Mouse (Mus musculus): ENCODE measurements around the gene Nipsnap2.
A peak's percentile ranks its signal among the peaks of the same experiment; 100 is the strongest.
"Not testable (repeated sequence)": the region's sequence is repeated elsewhere in the genome, so short reads cannot be mapped to it uniquely, and the experiment has no call there.

Gene Nipsnap2

DNA sequence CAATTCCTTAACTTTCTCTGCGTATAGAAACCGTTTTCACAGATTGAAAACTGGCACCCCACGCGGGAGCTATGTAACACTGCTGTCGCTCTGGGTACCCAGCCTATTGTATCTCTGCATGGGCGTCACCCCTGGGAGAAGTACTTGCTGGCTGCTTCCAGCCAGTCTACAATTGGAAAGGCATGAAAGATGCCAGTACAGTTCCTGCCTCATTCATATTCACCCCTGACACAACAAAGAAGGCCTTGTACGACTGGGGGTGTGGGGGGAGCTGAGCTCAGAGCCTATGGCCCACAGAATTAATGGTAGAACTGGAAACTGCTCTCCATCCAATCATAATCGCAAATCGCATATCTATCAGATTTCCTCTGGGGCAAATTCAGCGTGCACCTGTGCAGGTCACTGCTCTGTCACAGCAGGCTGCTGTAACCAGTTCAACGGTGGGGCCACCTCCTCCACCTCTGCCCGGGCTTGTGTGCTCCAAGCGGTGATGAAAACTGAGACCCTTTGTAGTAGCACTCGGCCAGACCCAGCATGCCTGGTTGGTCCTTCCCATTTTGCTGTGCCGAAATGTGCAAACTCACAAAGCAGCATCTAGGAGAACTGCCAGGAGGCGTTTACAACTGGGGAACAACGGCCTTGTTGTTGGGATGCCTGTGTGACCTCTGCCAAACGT is 37.1 kb downstream of the Nipsnap2 start:
- peak; percentile 54 for DNase-seq (ENCODE audit: low spot score)

DNA sequence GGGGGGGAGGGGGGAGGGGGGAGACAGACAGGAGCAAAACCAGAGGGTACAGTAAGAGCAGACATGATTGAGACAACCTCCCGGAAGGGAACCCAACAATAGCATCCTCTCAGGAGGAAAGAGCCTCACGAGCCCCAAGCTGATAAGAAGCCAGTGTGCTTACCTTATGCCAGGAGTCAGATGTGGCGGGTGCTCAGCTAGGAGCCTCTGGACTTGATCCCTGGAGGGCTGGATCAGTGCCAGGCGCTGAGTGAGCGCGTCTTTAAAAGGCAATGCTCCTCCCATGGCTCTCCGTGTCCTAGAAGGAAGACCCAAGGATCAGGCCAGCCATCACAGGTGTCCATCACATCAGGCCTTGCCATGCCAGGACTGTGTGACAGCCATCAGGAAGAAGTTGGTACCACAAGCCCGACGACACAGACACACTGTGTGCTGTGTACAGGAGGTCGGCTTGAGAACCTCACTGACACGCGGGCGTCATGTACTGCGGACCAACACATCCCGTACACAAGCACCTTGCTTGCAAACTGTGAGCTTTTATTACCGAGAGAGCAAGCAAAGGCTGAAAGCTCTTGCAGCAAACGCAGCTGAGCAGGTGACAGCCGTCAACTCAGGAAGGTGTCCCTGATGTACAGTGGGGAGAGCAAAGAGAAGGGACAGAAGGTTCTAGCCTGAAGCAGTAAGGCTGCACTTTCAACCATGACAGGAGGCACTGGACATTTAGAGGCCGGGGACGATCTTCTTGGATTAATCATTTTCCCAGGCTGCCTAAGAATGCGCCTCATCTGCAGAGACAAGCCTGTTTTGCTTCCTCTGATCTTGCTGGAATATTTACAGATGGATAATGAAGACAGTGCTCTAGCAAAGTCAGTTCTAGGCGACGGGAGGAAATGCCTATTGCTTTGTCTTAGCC is 45.8 kb downstream of the Nipsnap2 start:
- no peak for DNase-seq (ENCODE audit: low spot score)

DNA sequence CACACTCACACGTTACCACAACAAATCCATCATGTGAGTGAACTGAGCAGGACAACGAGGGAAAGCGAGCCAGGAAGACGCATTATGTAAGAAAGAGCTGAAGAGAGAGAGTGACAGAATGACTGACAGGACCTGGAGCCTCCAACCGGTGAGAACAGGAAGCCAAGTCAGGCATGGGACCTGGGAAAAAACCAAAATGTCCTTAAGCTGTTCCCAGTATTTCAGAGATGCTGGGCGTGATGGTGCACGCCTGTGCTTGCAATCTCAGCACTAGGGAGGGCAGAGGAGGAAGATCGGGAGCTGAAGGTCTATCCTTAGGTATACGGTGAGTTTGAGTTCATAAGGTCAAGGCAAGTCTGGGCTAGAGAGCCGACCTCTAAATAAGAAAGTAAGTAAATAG is 47.6 kb downstream of the Nipsnap2 start:
- DNase-seq (ENCODE audit: low spot score), result no peak

GRCm38 (mm10) chr5:129773330-129773729 is 48.5 kb downstream of the Nipsnap2 start:
- DNase-seq (ENCODE audit: low spot score), result not testable (repeated sequence)

DNA sequence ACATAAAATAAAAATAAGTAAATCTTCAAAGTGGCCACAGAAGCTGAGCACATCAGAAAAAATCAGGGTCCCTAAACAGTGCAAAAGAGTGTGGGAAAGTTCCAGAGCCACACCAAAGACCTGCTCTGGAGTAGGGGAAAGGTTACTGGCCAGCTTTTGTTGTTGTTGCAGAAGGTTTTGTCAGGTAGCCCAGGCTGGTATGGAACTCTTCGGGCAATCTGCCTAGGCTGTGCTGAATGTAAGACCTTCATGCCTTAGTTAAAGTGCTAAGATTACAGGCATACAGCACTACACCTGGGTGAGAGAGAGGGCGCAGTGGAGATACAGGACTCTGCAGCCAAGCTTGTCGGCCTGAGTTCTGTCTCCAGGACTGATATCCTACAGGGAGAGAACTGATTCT is 49.8 kb downstream of the Nipsnap2 start:
- no peak for DNase-seq (ENCODE audit: low spot score)

- DNase-seq (ENCODE audit: low spot score), result no peak
Observed at GRCm38 (mm10) chr5:129778348-129778995, 53.6 kb downstream of the Nipsnap2 start.

DNA sequence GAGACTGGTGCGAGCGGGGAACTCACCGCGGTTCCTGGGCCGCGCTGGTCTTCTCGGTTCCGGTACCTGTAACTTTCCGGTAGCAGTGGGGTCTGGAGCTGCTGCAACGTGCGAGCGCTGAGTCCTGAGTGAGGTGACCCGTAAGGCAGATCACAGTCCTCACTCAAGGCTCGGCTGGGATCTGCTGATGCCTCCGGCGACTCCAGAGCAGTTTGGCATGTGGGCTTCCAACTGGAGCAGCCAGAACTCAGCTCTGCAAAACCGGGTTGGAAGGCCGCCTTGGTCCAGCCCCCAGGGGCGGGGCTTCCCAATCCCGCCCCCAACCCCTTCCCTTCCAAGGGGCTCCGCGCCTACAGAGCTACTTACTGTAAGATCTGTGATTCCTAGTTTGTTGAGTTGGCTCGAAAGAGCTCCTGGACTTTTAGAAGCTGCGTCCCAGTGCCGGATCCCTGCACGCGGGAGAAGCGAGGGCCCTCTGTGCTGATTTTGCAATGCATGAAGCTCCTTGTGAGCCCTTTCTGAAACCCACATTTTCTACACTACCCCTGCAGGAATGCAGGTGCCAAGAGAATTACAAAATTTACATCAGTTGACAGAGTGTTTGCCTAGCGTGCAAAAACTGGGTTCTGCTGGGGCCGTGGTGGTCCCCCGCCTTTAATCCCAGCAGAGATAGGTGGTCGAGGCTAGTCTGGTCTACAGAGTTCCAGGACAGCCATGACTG is 54.3 kb downstream of the Nipsnap2 start:
- peak; percentile 26 for DNase-seq (ENCODE audit: low spot score)

DNA sequence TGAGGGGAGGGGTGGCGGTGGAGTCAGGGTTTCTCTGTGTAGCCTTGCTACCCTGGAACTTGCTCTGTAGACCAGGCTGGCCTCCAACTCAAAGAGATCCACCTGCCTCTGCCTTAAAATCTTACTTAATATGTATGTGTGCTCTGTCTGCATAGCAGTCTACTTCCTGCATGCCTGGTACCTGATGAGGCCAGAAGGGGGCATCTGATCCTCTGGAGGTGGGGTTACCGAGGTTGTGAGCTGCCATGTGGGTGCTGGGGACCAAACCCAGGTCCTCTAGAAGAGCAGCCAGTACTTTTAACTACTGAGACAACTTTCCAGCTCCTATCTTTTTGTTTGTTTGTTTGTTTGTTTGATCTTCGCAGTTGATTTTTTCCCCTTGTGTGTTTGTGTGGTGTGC is 55.3 kb downstream of the Nipsnap2 start:
- no peak for DNase-seq (ENCODE audit: low spot score)

GRCm38 (mm10) chr5:129782211-129782610 is 57.3 kb downstream of the Nipsnap2 start:
- DNase-seq (ENCODE audit: low spot score), result no peak

DNA sequence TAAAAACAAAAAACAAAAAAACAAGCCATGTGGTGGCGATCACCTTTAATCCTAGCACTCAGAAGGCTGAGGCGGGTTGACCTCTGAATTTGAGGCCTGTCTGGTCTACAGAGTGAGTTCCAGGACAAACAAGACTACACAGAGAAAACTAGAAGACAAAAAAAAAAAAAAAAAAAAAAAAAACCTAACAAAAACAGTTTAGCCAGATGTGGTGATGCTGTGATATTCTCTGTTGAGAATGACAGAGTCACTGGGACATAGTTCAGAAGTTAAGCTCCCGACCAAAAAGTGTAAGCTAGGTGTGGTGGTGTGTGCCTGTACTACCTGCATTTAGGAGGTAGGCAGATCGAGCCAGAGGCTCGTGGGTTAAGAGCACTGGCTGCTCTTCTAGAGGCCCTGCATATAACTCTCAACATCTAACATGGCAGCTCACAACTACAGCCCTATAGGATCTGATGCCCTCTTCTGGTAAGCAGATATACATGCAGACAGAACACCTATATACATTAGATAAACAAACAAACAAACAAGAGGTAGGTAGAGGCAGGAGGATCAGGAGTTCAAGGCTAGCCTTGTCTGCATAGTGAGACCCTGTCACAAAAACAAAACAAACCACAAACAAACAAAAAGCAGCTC is 60.5 kb downstream of the Nipsnap2 start:
- DNase-seq (ENCODE audit: low spot score), result no peak

DNA sequence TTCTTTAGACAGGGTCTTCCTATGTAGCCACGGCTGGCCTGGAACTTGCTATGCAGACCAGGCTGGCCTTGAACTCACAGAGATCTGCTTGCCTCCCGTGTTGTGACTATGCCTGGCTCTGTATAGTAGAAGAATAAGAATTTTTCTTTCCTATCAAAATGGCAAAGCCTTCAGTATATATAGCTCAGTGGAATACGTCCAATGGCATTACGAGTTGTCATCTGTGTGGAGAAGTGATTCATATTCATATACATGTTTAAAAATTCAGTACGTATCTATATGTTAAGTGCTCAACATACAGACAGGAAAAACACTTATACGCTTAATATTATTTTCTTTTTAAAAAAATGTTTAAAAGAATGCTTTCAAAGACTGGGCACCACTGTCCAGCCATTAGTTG is 61.3 kb downstream of the Nipsnap2 start:
- no peak for DNase-seq (ENCODE audit: low spot score)

GRCm38 (mm10) chr5:129786818-129787790 is 62.2 kb downstream of the Nipsnap2 start, which contains the start of gene Psph:
Gene Psph (minus strand): TSS chr5:129787449.
- peak; percentile 96 for DNase-seq (ENCODE audit: low spot score)

DNA sequence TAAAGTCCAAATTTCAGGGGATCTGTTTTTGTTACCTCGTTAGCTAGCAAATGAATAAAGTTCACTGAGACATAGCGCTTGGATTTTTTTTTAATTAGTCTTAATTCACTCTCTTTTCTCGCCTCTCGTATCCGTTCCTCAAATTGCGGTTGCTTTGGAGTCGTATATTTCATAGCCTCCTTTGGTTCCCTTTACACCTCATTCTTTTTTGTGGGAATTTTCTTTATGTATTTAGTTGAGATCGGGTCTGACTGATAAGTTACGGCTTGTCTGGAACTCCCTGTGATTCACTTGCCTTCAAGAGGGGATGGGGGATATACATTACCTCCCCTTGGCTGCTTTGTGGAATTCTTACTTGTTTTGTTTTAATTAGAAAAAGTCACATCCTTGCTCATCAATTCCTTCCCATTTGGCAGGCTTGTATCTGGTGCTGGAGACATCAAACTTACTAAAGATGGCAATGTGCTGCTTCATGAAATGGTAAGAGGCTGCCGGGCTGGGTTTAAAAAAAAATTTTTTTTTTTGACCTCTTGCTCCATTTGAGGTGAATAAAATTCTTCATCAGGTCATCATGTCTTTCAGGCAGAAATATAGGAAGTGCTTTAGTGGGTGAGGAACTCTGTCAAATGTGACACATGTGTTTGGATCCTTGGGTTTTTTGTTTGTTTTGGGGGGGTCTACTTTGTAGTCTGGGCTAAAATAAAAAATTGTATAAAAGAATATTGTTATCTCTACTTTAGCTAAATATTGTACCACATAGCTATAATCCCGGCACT is 63.1 kb downstream of the Nipsnap2 start:
- DNase-seq (ENCODE audit: low spot score), result no peak

DNA sequence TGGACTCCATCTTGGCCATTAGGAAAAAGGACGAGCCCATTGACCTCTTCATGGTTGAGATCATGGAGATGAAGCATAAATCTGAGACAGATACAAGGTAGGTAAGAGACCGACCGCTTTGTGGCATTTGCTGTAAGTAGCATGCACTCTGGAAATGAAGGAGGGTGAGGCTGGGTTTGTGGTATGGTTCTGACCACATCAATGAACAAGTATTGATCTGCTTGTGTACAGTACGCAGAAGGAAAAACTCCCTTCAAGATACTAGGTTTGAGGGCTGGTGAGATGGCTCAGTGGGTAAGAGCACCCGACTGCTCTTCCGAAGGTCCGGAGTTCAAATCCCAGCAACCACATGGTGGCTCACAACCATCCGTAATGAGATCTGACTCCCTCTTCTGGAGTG is 65.7 kb downstream of the Nipsnap2 start:
- DNase-seq (ENCODE audit: low spot score), result not testable (repeated sequence)

All from layer of hippocampus, adult 9-10 months (tissue).